Mouse (Mus musculus) right cerebral cortex, postnatal 36 days (tissue): ENCODE results near the gene Baiap2l1.
A peak's percentile ranks its signal among the peaks of the same experiment; 100 is the strongest.
"Not testable (repeated sequence)": the region's sequence is repeated elsewhere in the genome, so short reads cannot be mapped to it uniquely, and the experiment has no call there.

Experiments used
- DNase-seq, 2 experiments: peaks; one replicate each; pipeline ENCODE4 v3.0.0; 2022; ENCODE audit warnings: low spot score in 2 of 2, mixed read lengths in 1 of 2

Baiap2l1 gene

GRCm38 (mm10) chr5:144351185-144351584 lies 6.7 kb downstream of the Baiap2l1 start:
- DNase-seq, result no peak

DNA sequence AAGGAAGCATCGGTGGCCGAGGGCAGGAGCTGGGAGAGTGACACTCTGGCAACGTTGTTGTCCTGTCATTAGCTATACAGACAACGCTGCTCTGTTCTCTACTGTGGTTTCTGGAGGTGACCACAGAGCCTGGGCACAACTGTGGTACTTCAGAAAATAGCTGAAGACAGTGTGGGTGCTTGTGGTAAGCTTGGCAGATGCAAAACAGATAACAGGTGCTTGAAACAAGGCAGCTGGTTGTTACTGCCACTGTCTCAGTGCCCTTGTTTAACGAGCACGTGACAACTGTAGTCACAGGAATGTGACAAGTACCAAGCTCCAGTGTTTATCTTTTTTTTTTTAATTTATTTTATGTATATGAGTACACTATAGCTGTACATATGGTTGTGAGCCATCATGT lies 13.3 kb downstream of the Baiap2l1 start:
- no peak for DNase-seq

DNA sequence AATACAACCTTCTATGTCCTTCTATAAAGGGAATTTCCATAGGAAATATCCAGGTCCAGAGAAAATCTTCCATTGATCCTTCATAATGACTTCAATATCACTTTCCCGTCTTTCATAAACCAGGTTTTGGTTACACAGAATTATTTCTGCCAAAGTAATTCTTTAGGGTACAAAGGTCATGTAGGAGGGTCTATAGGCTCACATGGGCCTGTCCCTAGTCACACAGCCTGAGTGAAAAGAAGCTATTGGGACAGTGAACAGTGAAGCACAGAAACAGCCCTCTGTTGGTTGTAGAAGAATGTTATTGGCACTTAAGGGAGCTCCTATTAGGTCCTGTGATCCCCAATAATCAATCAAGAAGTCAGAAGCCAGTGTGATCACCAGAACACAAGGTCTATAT lies 16.8 kb downstream of the Baiap2l1 start:
- no peak for DNase-seq

- no peak for DNase-seq
These were observed 19.1 kb downstream of the Baiap2l1 start for GRCm38 (mm10) chr5:144338787-144339186.

GRCm38 (mm10) chr5:144335357-144335756 lies 22.6 kb downstream of the Baiap2l1 start:
- DNase-seq, result not testable (repeated sequence)

DNA sequence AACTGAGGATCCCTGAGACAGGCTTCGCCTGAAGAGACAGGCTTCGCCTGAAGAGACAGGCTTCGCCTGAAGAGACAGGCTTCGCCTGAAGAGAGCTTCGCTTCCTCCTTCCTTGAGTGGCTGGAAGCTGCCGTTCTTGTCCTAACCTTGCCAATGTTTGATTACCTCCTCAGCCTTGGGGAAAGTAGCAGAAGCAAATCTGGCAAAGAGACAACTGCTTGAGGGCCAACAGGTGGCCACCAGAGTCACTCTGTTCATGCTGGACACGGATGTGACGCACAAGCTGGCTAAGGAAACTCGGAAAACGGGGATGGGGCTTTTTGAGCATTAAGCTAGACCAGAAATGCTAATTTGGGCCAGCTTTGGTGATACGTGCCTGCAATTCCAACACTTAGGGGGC lies 23.9 kb downstream of the Baiap2l1 start:
- DNase-seq, result no peak

GRCm38 (mm10) chr5:144322717-144323116 lies 35.2 kb downstream of the Baiap2l1 start:
- DNase-seq, result no peak

GRCm38 (mm10) chr5:144321681-144322080 lies 36.2 kb downstream of the Baiap2l1 start:
- no peak for DNase-seq

DNA sequence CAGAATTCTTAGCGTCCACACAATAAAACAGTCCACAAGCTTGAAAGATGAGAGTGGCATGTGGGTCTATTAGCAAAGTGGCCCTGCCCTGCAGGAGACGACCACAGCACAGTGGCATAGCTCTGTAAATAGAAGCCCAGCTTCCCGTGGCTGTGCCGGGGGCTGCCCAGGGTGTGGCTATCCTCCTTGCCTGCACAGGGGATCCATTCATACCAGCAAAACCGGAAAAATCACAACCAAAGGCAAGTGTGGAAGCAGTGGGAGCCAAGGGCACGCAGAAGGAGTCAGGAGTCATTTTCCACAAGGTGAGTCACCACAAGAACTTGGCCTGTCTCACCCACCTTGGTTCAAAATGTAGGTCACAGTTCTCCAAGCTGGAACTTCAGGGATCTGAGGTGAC lies 39.6 kb downstream of the Baiap2l1 start:
- no peak for DNase-seq

GRCm38 (mm10) chr5:144317426-144317825 lies 40.5 kb downstream of the Baiap2l1 start:
- DNase-seq, result no peak

- DNase-seq, result no peak
These were observed 41.5 kb downstream of the Baiap2l1 start for GRCm38 (mm10) chr5:144316442-144316841.

- DNase-seq, result no peak
These were observed 43.0 kb downstream of the Baiap2l1 start for GRCm38 (mm10) chr5:144314731-144315494.

- DNase-seq, result no peak
These were observed 44.6 kb downstream of the Baiap2l1 start for GRCm38 (mm10) chr5:144313335-144313734.

GRCm38 (mm10) chr5:144312183-144312582 lies 45.7 kb downstream of the Baiap2l1 start:
- DNase-seq, result no peak

GRCm38 (mm10) chr5:144308929-144309328 lies 49.0 kb downstream of the Baiap2l1 start:
- DNase-seq, result no peak

GRCm38 (mm10) chr5:144303071-144303470 lies 54.8 kb downstream of the Baiap2l1 start:
- no peak for DNase-seq

GRCm38 (mm10) chr5:144296090-144296604 lies 61.8 kb downstream of the Baiap2l1 start:
- DNase-seq, result no peak

DNA sequence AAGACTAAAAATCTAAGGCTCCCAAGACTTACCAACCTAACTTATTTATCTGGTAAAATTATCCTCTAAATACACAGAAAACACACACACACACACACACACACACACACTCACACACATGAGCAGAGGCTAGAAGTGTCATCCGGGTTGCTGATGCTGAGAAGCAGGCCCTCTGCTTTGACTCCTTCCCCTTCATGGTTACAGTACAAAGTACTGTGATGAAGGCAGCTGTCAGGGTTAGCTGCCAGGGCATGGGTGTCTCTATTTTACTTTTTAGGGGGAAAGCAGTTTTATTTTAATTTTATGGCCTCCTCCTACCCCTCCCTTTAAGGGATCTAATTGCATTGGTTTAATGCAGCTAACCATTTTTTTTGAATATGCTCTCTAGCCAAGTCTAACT lies 62.6 kb downstream of the Baiap2l1 start:
- DNase-seq, result no peak

GRCm38 (mm10) chr5:144294908-144295307 lies 63.0 kb downstream of the Baiap2l1 start:
- no peak for DNase-seq

- peak; percentile 24 to 27 for DNase-seq
These were observed 68.0 kb downstream of the Baiap2l1 start for GRCm38 (mm10) chr5:144289769-144290440.

DNA sequence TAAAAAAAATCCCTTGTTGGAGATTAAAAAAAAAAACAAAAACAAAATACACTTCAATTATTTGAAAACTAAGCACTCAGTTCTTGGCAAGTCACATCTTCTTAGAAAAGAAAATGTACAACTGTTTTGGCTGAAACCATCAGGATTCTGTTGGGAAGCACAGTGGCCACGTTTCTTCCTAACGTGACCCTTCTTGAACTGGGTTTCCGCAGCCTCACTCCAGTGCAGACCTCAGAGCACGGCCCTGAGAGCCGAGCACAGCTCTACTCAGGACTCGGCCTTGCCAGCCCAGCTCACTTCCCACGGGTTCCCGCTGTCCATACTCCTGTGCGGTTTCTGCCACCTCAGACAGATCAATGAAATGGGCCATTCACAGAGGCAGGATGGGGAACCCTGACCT lies 69.5 kb downstream of the Baiap2l1 start:
- DNase-seq, result no peak

GRCm38 (mm10) chr5:144287267-144287820 lies 70.6 kb downstream of the Baiap2l1 start:
- no peak for DNase-seq
